Mouse (Mus musculus) heart, postnatal 0 days (tissue): ENCODE measurements at regions not wholly inside any gene's neighbourhood (a gene's known extent, or its start where the extent isn't known, plus 50 kb on each side); places are given as distances from the start of the nearest gene placed in this dataset.
A peak's percentile ranks its signal among the peaks of the same experiment; 100 is the strongest.

Experiments
- ATAC-seq: fragments of 200-750 bp; cut with Nextera tagmentation; 2 replicates; pipeline ENCODE4 v1.8.0; 2017; ENCODE audit warnings: low read depth, moderate number of reproducible peaks, moderate library complexity; ENCODE audit not compliant: insufficient read depth
- DNase-seq: peaks from one replicate; pipeline ENCODE4 v3.0.0-alpha.2; 2016; ENCODE audit warnings: low spot score
- H3K27ac ChIP-seq: fragments of 300-500 bp; sonication (generic); 2 replicates; pipeline ENCODE4 v1.5.1; 2014; ENCODE audit warnings: low read depth, mild to moderate bottlenecking
- H3K27me3 ChIP-seq: fragments of 300-500 bp; sonication (generic); 2 replicates; pipeline ENCODE4 v1.6.1; 2014; ENCODE audit warnings: low read length, mixed read lengths; ENCODE audit not compliant: control insufficient read depth, insufficient read depth
- H3K36me3 ChIP-seq: fragments of 300-500 bp; sonication (generic); replicated peaks from 2 replicates; pipeline ENCODE4 v1.6.1; 2014; ENCODE audit warnings: low read length, mixed read lengths; ENCODE audit not compliant: control insufficient read depth, insufficient read depth
- H3K4me1 ChIP-seq: fragments of 300-500 bp; sonication (generic); 2 replicates; pipeline ENCODE4 v1.6.1; 2014; ENCODE audit warnings: antibody characterized with exemption; ENCODE audit not compliant: control insufficient read depth, insufficient read depth
- H3K4me2 ChIP-seq: fragments of 300-500 bp; sonication (generic); 2 replicates; pipeline ENCODE4 v1.6.1; 2014; ENCODE audit warnings: low read depth, mild to moderate bottlenecking, low read length, moderate library complexity
- H3K4me3 ChIP-seq: fragments of 300-500 bp; sonication (generic); 2 replicates; pipeline ENCODE4 v1.5.1; 2014; ENCODE audit warnings: low read depth, low read length
- H3K9ac ChIP-seq: fragments of 300-500 bp; sonication (generic); replicated peaks from 2 replicates; pipeline ENCODE4 v1.6.1; 2014; ENCODE audit warnings: low read depth, low read length, mixed read lengths
- H3K9me3 ChIP-seq: fragments of 300-500 bp; sonication (generic); replicated peaks from 2 replicates; pipeline ENCODE4 v1.6.1; 2016; ENCODE audit warnings: low read length; ENCODE audit not compliant: control insufficient read depth
- CTCF ChIP-seq: IDR thresholded peaks from 2 replicates; pipeline ENCODE4 v1.5.1; 2016; ENCODE audit warnings: antibody characterized with exemption, control low read depth, low read depth
- EP300 ChIP-seq: IDR thresholded peaks from 2 replicates; pipeline ENCODE4 v1.6.1; 2016; ENCODE audit warnings: antibody characterized with exemption, low read depth
- WGBS: fragments of 180-500 bp; shearing (Covaris S2); extraction: QIAGEN DNeasy Blood & Tissue Kit; methylation state at CpG from one replicate; pipeline ENCODE4 v1.1.7; 2014; 5-methylcytosine and 5-hydroxymethylcytosine counted together

DNA sequence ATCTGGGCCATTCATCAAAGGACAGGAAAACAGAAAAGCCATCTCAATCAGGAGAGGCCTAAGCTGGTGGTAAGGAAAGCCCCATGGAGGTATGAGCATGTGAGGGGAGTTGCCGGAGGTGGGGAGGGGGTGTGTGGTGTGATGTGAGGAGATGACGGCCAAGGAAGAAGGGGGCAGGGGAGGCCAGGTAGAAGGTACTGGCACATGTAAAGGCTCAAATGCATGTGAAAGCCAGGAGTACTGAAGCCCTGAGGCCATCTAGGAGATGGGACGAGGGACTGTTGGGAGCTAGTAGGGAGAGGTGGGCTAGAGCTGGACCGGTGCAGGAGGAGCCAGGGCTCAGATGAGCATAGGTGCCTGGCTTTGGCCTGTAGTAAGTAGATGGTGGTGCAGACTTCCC is 98.4 kb downstream of the 1810010D01Rik start:
- no peaks in the 10 kb centered on the region for H3K9me3 ChIP-seq
- H3K4me1 ChIP-seq: peaks cover 40% of the 10 kb centered on the region; the same call in 1 of the 2 replicates
- no peak overlapping the region for H3K4me3 ChIP-seq
- no peaks in the 10 kb centered on the region for H3K27me3 ChIP-seq
- H3K36me3 ChIP-seq: no peaks in the 10 kb centered on the region
- no peak for DNase-seq
- no peak overlapping the region for H3K27ac ChIP-seq
- ATAC-seq: no peak
- no peak overlapping the region for H3K4me2 ChIP-seq
- 86% methylated on average over 4 of the region's 4 CpGs for WGBS
- no peak for TF ChIP-seq CTCF
- TF ChIP-seq EP300: no peak
- H3K9ac ChIP-seq: no peak overlapping the region

- no peak overlapping the region for H3K4me2 ChIP-seq
These were observed 98.9 kb downstream of the 1810010D01Rik start for GRCm38 (mm10) chr7:145108994-145109393.

DNA sequence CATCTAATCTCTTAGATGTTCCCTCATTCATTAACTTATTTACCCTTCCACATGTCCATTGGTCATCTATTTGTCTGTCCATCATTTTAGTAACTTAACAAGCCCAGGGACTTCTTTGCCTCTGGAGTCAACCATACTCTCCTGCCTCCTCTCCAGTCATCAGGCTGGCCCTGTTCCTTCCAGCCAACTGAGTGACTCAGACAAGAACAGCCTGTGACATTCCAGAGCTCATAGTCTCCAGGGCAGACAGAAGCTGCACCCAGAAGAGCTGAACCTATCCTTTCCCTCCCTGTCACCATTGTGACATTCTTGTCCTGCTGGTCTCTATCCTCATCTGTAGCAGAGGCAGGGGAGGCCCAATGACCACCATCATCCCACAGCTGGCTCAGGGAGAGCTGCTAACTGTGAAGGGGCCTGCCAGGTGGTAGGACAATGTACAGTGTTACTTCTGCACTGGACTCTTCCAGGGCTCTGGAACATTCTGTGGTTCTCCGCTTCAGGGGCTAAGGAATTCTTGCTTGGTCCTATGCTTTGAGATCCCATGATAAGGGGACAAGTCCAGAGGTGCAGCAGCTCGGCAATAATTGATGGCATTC is 100.2 kb downstream of the 1810010D01Rik start:
- 86% methylated on average over 2 of the region's 2 CpGs for WGBS
- no peak for TF ChIP-seq EP300
- TF ChIP-seq CTCF: no peak

More at GRCm38 (mm10) chr7:145108994-145109393, 98.9 kb downstream of the 1810010D01Rik start:
- Histone ChIP-seq H3K9ac (no peak overlapping the region), H3K36me3 (no peaks in the 10 kb centered on the region), H3K27ac (no peak overlapping the region), H3K4me1 (peaks cover 40% of the 10 kb centered on the region; the same call in 1 of the 2 replicates), H3K9me3 (no peaks in the 10 kb centered on the region), H3K4me3 (no peak overlapping the region), H3K27me3 (no peaks in the 10 kb centered on the region)
- TF ChIP-seq CTCF (no peak), EP300 (no peak)
- DNase-seq (no peak), ATAC-seq (no peak)
- 88% methylated on average over 3 of the region's 3 CpGs for WGBS

DNA sequence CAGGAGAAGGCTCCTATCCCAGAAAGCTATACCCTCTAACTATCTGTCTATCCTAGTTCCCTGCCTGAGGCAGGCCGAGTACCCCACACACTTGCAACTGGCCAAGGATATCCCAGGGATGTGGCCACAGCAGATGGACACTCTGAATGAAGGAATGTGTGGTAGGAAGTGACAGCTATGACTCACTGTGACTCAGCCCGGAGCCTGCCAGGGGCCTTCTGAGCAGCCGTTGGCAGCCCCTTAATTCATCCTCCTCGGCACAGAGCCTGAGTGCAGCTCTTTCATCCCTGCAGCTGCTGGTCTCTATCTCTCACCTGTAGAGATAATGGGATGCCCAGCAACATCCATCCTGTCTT is 101.4 kb downstream of the 1810010D01Rik start:
- Histone ChIP-seq H3K27ac (no peak overlapping the region), H3K4me1 (peaks cover 33% of the 10 kb centered on the region), H3K9me3 (no peaks in the 10 kb centered on the region), H3K27me3 (no peaks in the 10 kb centered on the region), H3K9ac (no peak overlapping the region), H3K4me2 (no peak overlapping the region), H3K4me3 (no peak overlapping the region), H3K36me3 (no peaks in the 10 kb centered on the region)
- DNase-seq: peak; percentile 43
- no peak for ATAC-seq
- no peak for TF ChIP-seq EP300
- TF ChIP-seq CTCF: no peak
- WGBS: 27% methylated on average over 4 of the region's 4 CpGs

More for the DNA sequence above, 100.2 kb downstream of the 1810010D01Rik start:
- DNase-seq: no peak
- ATAC-seq: no peak
- Histone ChIP-seq H3K4me2 (no peak overlapping the region), H3K4me1 (peaks cover 34% of the 10 kb centered on the region), H3K36me3 (no peaks in the 10 kb centered on the region), H3K27ac (no peak overlapping the region), H3K27me3 (no peaks in the 10 kb centered on the region), H3K4me3 (no peak overlapping the region), H3K9me3 (no peaks in the 10 kb centered on the region), H3K9ac (no peak overlapping the region)

DNA sequence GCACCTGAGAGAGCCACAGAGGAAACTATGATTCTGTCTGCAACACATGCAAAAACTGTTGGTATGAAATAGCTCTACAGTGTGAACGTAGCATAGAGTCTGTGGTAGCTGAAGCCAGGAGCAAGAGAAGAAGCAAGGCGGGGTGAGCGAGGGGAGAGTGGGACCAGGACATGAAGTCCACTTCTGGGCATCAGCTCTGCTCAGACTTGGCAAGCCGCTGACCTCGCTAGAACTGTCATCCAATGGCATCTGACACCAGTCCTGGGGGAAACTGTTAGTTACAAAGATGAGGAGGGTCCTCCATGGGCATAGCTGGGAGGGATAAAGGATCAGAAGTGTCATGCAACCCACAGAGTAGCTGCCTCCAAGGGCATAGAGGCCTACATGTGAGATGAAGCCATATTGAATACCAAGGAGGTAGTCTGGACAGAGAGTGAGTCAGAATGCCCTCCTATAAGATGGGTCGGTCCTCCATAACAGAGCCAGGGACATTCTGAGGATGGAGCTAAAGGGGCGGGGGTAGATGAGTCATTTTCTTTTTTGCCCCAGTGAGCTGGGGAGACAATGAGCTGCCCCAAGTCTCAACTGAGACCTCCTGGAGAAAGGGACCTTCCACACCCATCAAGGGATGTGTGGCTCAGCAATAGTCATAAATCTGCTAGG is 102.0 kb downstream of the 1810010D01Rik start:
- Histone ChIP-seq H3K27ac (no peak overlapping the region), H3K36me3 (no peaks in the 10 kb centered on the region), H3K4me3 (no peak overlapping the region), H3K27me3 (no peaks in the 10 kb centered on the region), H3K9me3 (no peaks in the 10 kb centered on the region), H3K4me1 (peaks cover 31% of the 10 kb centered on the region), H3K9ac (no peak overlapping the region), H3K4me2 (no peak overlapping the region)
- 83% methylated on average over 7 of the region's 7 CpGs for WGBS
- TF ChIP-seq CTCF (no peak), EP300 (no peak)
- no peak for DNase-seq
- ATAC-seq: no peak
